Mouse (Mus musculus) megakaryocyte, embryonic 14.5 days (primary cell): ENCODE data around the gene Tro. TPM values are rescaled to one million over a fixed set of nuclear protein-coding genes. Genes with fewer than 3 reads are reported as not detected.

Experiments used
- H3K27me3 ChIP-seq: replicated peaks from 2 replicates; pipeline ENCODE3; 2012; ENCODE audit warnings: inconsistent platforms
- H3K36me3 ChIP-seq: replicated peaks from 2 replicates; pipeline ENCODE3; 2012; ENCODE audit warnings: low read length, inconsistent platforms, mixed read lengths
- H3K4me1 ChIP-seq: 2 replicates; pipeline ENCODE4 v1.6.1; 2012; ENCODE audit warnings: inconsistent platforms
- H3K4me3 ChIP-seq: replicated peaks from 2 replicates; pipeline ENCODE3; 2012; ENCODE audit warnings: moderate library complexity, mild to moderate bottlenecking, inconsistent platforms
- H3K9me3 ChIP-seq: 2 replicates; pipeline ENCODE4 v1.6.1; 2012; ENCODE audit warnings: inconsistent platforms
- FLI1 ChIP-seq: IDR thresholded peaks from 2 replicates; pipeline ENCODE4 v1.6.1; 2012; ENCODE audit warnings: low read length, inconsistent platforms, mixed read lengths
- GATA1 ChIP-seq: IDR thresholded peaks from 3 replicates; pipeline ENCODE4 v1.6.1; 2012; ENCODE audit warnings: mixed read lengths, low read length, inconsistent platforms, borderline replicate concordance
- polyA plus RNA-seq: library from polyadenylated mRNA; stranded (reverse); fragments of >175 nt; gene quantifications from 2 replicates; pipeline ENCODE4 v1.2.3, GENCODE M21; 2012; ENCODE audit warnings: low replicate concordance; ENCODE audit not compliant: insufficient read depth

The Tro gene
- polyA plus RNA-seq: not detected in 2 replicates

GRCm38 (mm10) chrX:150656908-150657796 is at the start of gene Tro:
Gene Tro, minus strand, starts transcription at chrX:150657583.
- TF ChIP-seq GATA1 (no peak), FLI1 (no peak)
- Histone ChIP-seq H3K4me3 (peak within 1 kb of the TSS; percentile 64), H3K36me3 (no peaks in the 10 kb centered on the region), H3K27me3 (peaks cover 49% of the 10 kb centered on the region), H3K9me3 (0 out of 2 replicates have a peak, but pooled peaks cover 4% of the 10 kb centered on the region), H3K4me1 (peaks cover 6% of the 10 kb centered on the region; the same call in 1 of the 2 replicates)

- H3K4me1 ChIP-seq: no peaks in the 10 kb centered on the region
- no peak overlapping the region for H3K4me3 ChIP-seq
- TF ChIP-seq FLI1: no peak
- TF ChIP-seq GATA1: no peak
- peaks cover 3% of the 10 kb centered on the region for H3K27me3 ChIP-seq
- H3K36me3 ChIP-seq: no peaks in the 10 kb centered on the region
- no peaks in the 10 kb centered on the region for H3K9me3 ChIP-seq
These were observed 20.1 kb upstream of the Tro start for GRCm38 (mm10) chrX:150677505-150677904.

GRCm38 (mm10) chrX:150662809-150663208 is 5.4 kb upstream of the Tro start:
- no peak overlapping the region for H3K4me3 ChIP-seq
- H3K9me3 ChIP-seq: no peaks in the 10 kb centered on the region
- peaks cover 18% of the 10 kb centered on the region for H3K27me3 ChIP-seq
- H3K4me1 ChIP-seq: no peaks in the 10 kb centered on the region
- H3K36me3 ChIP-seq: no peaks in the 10 kb centered on the region
- no peak for TF ChIP-seq GATA1
- TF ChIP-seq FLI1: no peak

GRCm38 (mm10) chrX:150657797-150658118 is 375 bp upstream of the Tro start:
- no peaks in the 10 kb centered on the region for H3K36me3 ChIP-seq
- H3K27me3 ChIP-seq: peaks cover 45% of the 10 kb centered on the region
- 0 out of 2 replicates have a peak, but pooled peaks cover 4% of the 10 kb centered on the region for H3K9me3 ChIP-seq
- H3K4me3 ChIP-seq: no peak overlapping the region
- peaks cover 6% of the 10 kb centered on the region; the same call in 1 of the 2 replicates for H3K4me1 ChIP-seq
- no peak for TF ChIP-seq FLI1
- no peak for TF ChIP-seq GATA1

- Histone ChIP-seq H3K9me3 (0 out of 2 replicates have a peak, but pooled peaks cover 4% of the 10 kb centered on the region), H3K36me3 (no peaks in the 10 kb centered on the region), H3K27me3 (peaks cover 51% of the 10 kb centered on the region), H3K4me1 (peaks cover 6% of the 10 kb centered on the region; the same call in 1 of the 2 replicates), H3K4me3 (peak overlapping the region; percentile 78)
- TF ChIP-seq GATA1 (no peak), FLI1 (no peak)
These were observed 1.1 kb downstream of the Tro start for GRCm38 (mm10) chrX:150656122-150656907.

DNA sequence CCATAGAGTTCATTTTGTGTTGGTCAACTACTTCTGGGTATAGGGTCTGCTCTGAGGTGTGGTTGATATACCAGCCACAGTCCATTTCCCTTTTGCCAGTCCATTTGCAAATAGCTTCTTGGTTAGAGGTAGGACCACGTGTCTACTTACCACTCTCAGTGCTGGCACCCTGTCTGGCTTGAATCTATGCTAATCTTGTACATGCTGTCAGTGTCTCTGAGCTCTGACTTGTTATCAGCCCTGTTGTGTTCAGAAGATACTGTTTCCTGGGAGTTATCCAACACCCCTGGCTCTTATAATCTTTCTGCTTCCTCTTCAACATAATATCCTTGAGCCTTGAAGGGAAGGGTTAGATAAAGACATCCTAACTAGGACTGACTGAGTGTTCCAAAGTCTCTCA is 21.0 kb downstream of the Tro start:
- no peaks in the 10 kb centered on the region for H3K4me1 ChIP-seq
- no peaks in the 10 kb centered on the region for H3K27me3 ChIP-seq
- TF ChIP-seq GATA1 (no peak), FLI1 (no peak)
- H3K9me3 ChIP-seq: no peaks in the 10 kb centered on the region
- H3K4me3 ChIP-seq: no peak overlapping the region
- no peaks in the 10 kb centered on the region for H3K36me3 ChIP-seq

- H3K9me3 ChIP-seq: no peaks in the 10 kb centered on the region
- TF ChIP-seq FLI1 (no peak), GATA1 (no peak)
- H3K4me1 ChIP-seq: no peaks in the 10 kb centered on the region; the same call in 1 of the 2 replicates
- peaks cover 9% of the 10 kb centered on the region for H3K27me3 ChIP-seq
- no peaks in the 10 kb centered on the region for H3K36me3 ChIP-seq
- no peak overlapping the region for H3K4me3 ChIP-seq
These were observed 58.5 kb downstream of the Tro start for GRCm38 (mm10) chrX:150598882-150599281.

Other genes starting within 250 kb of the Tro start
- 0.89 TPM in 1 of 2 replicates, not detected in the other for gene Tmem29, start 198.4 kb downstream of the Tro start, polyA plus RNA-seq
- not detected in 2 replicates for gene Alas2, start 110.2 kb downstream of the Tro start, polyA plus RNA-seq
- gene Pfkfb1, start 69.4 kb downstream of the Tro start, polyA plus RNA-seq: 0.22 TPM in 1 of 2 replicates, not detected in the other
- 1.2 and 2.2 TPM in 2 replicates for gene Apex2, start 67.7 kb downstream of the Tro start, polyA plus RNA-seq
- 107 and 145 TPM in 2 replicates for gene Maged2, start 156.8 kb upstream of the Tro start, polyA plus RNA-seq